Mouse (Mus musculus) hindbrain, embryonic 12.5 days (tissue): ENCODE results near the gene Rbbp9. TPM values are rescaled to one million over a fixed set of nuclear protein-coding genes. Genes with fewer than 3 reads are reported as not detected.

Experiments
- polyA plus RNA-seq: library from polyadenylated mRNA; unstranded; fragments of >200 nt; fragmentation: Nextera tagmentation; extraction: Ambion mirVana; gene quantifications from 2 replicates; pipeline ENCODE4 v1.2.1, GENCODE M21; 2016

The Rbbp9 gene
- polyA plus RNA-seq, 1 experiment from 2014 or later = 54.4 TPM

Other genes with a start within 250 kb of the Rbbp9 start
- gene Ovol2, start 218.7 kb downstream of the Rbbp9 start, polyA plus RNA-seq = 0.44 and 1.3 TPM in 2 replicates
- gene Kat14, start 181.9 kb downstream of the Rbbp9 start, polyA plus RNA-seq = 37.7 and 40.7 TPM in 2 replicates
- gene Pet117, start 181.9 kb downstream of the Rbbp9 start, polyA plus RNA-seq = 1.1 and 2.3 TPM in 2 replicates
- 5.4 and 5.8 TPM in 2 replicates for gene Dzank1, start 23.5 kb downstream of the Rbbp9 start, polyA plus RNA-seq
- 35.4 and 38.5 TPM in 2 replicates for gene Polr3f, start 23.2 kb downstream of the Rbbp9 start, polyA plus RNA-seq
- 96.5 and 101 TPM in 2 replicates for gene Sec23b, start 5.4 kb upstream of the Rbbp9 start, polyA plus RNA-seq
- 45.1 and 46.2 TPM in 2 replicates for gene Smim26, start 43.2 kb upstream of the Rbbp9 start, polyA plus RNA-seq
- gene Dtd1, start 49.0 kb upstream of the Rbbp9 start, polyA plus RNA-seq = 39.7 and 43.3 TPM in 2 replicates